Mouse (Mus musculus): ENCODE data around the gene Adam22. TPM values are rescaled to one million over a fixed set of nuclear protein-coding genes. Genes with fewer than 3 reads are reported as not detected.

Gene Adam22
- polyA plus RNA-seq, 1 experiment from 2014 or later, result 6.1 TPM

- WGBS (ENCODE audit: insufficient replicate concordance), result 65% methylated on average over 5 of the region's 5 CpGs
- Histone ChIP-seq H3K4me3 (ENCODE audit: low read depth, low read length) (no peak overlapping the region), H3K27me3 (ENCODE audit: control insufficient read depth, insufficient read depth, low read length) (no peaks in the 10 kb centered on the region), H3K36me3 (ENCODE audit: control insufficient read depth, insufficient read depth, low read length) (no peaks in the 10 kb centered on the region), H3K9ac (ENCODE audit: low read depth, low read length) (no peak overlapping the region), H3K9me3 (replicated peaks; ENCODE audit: control insufficient read depth, low read length) (no peaks in the 10 kb centered on the region), H3K4me1 (ENCODE audit: control insufficient read depth, insufficient read depth, low read length) (no peaks in the 10 kb centered on the region), H3K4me2 (no peak overlapping the region), H3K27ac (ENCODE audit: low read depth, low read length) (no peak overlapping the region)
- no peak for ATAC-seq (replicated peaks; ENCODE audit: insufficient number of reproducible peaks, low FRiP score, low TSS enrichment)
Measured at GRCm38 (mm10) chr5:8116561-8117168, 251.3 kb downstream of the Adam22 start.

- no peak overlapping the region for H3K4me3 ChIP-seq (ENCODE audit: low read depth, low read length)
- 81% methylated on average over 5 of the region's 5 CpGs for WGBS (ENCODE audit: insufficient replicate concordance)
- H3K36me3 ChIP-seq (ENCODE audit: control insufficient read depth, insufficient read depth, low read length), result no peaks in the 10 kb centered on the region
- H3K9ac ChIP-seq (ENCODE audit: low read depth, low read length), result no peak overlapping the region
- H3K27ac ChIP-seq (ENCODE audit: low read depth, low read length), result no peak overlapping the region
- H3K4me1 ChIP-seq (ENCODE audit: control insufficient read depth, insufficient read depth, low read length), result no peaks in the 10 kb centered on the region
- ATAC-seq (replicated peaks; ENCODE audit: insufficient number of reproducible peaks, low FRiP score, low TSS enrichment), result no peak
- no peaks in the 10 kb centered on the region for H3K27me3 ChIP-seq (ENCODE audit: control insufficient read depth, insufficient read depth, low read length)
- H3K4me2 ChIP-seq, result no peak overlapping the region
- H3K9me3 ChIP-seq (replicated peaks; ENCODE audit: control insufficient read depth, low read length), result no peaks in the 10 kb centered on the region
Measured at GRCm38 (mm10) chr5:8112246-8112645, 255.7 kb downstream of the Adam22 start.

DNA sequence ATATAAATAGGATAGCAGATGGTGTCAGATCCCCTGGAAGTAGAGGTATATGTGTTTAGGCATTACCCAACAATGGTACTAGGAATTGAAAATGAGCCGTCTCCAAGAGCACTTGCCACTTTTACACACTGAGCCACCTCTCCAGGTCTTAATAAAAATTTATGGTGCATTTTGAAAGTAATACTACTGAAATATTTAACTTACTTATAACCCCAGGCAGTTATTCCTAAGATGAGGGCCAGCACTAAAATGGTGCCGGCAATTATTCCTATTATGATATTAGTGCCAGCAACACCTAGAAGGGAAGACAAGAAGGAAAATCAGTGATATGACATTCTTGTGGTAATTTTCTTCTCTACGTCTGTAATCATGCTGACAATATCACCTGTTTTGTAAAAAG, 256.3 kb downstream of the Adam22 start:
- no peak overlapping the region for H3K4me3 ChIP-seq (ENCODE audit: low read depth, low read length)
- H3K27ac ChIP-seq (ENCODE audit: low read depth, low read length), result no peak overlapping the region
- no peaks in the 10 kb centered on the region for H3K4me1 ChIP-seq (ENCODE audit: control insufficient read depth, insufficient read depth, low read length)
- ATAC-seq (replicated peaks; ENCODE audit: insufficient number of reproducible peaks, low FRiP score, low TSS enrichment), result no peak
- H3K9ac ChIP-seq (ENCODE audit: low read depth, low read length), result no peak overlapping the region
- 87% methylated on average over 3 of the region's 3 CpGs for WGBS (ENCODE audit: insufficient replicate concordance)
- no peaks in the 10 kb centered on the region for H3K36me3 ChIP-seq (ENCODE audit: control insufficient read depth, insufficient read depth, low read length)
- no peaks in the 10 kb centered on the region for H3K9me3 ChIP-seq (replicated peaks; ENCODE audit: control insufficient read depth, low read length)
- no peaks in the 10 kb centered on the region for H3K27me3 ChIP-seq (ENCODE audit: control insufficient read depth, insufficient read depth, low read length)
- H3K4me2 ChIP-seq, result no peak overlapping the region

GRCm38 (mm10) chr5:8095689-8096088, 272.3 kb downstream of the Adam22 start:
- Histone ChIP-seq H3K27me3 (ENCODE audit: control insufficient read depth, insufficient read depth, low read length) (no peaks in the 10 kb centered on the region), H3K9ac (ENCODE audit: low read depth, low read length) (no peak overlapping the region), H3K27ac (ENCODE audit: low read depth, low read length) (no peak overlapping the region), H3K4me3 (ENCODE audit: low read depth, low read length) (no peak overlapping the region), H3K9me3 (replicated peaks; ENCODE audit: control insufficient read depth, low read length) (no peaks in the 10 kb centered on the region), H3K36me3 (ENCODE audit: control insufficient read depth, insufficient read depth, low read length) (no peaks in the 10 kb centered on the region), H3K4me2 (no peak overlapping the region), H3K4me1 (ENCODE audit: control insufficient read depth, insufficient read depth, low read length) (no peaks in the 10 kb centered on the region)
- ATAC-seq (replicated peaks; ENCODE audit: insufficient number of reproducible peaks, low FRiP score, low TSS enrichment), result no peak
- 72% methylated on average over 1 of the region's 1 CpGs for WGBS (ENCODE audit: insufficient replicate concordance)

DNA sequence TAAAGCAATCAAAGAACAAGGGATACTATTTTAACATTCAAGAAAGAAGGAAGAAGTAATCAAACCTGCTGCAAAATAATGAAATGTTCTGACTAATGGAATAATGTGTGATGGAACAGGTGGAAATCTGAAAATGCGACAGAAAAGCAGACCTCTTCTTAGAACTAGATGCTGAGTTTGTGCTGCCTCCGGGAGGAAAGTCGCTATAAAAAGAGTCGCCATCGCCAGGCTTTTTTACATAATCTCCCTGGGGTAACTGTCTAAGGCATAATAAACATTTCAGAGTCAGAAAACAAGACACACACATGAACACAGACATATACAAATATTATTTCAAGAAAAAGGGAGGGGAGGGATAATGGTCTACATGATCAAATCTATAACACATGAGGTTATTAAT, 273.0 kb downstream of the Adam22 start:
- Histone ChIP-seq H3K27ac (ENCODE audit: low read depth, low read length) (no peak overlapping the region), H3K27me3 (ENCODE audit: control insufficient read depth, insufficient read depth, low read length) (no peaks in the 10 kb centered on the region), H3K36me3 (ENCODE audit: control insufficient read depth, insufficient read depth, low read length) (no peaks in the 10 kb centered on the region), H3K9ac (ENCODE audit: low read depth, low read length) (no peak overlapping the region), H3K9me3 (replicated peaks; ENCODE audit: control insufficient read depth, low read length) (no peaks in the 10 kb centered on the region), H3K4me3 (ENCODE audit: low read depth, low read length) (no peak overlapping the region), H3K4me1 (ENCODE audit: control insufficient read depth, insufficient read depth, low read length) (no peaks in the 10 kb centered on the region), H3K4me2 (no peak overlapping the region)
- ATAC-seq (replicated peaks; ENCODE audit: insufficient number of reproducible peaks, low FRiP score, low TSS enrichment), result no peak
- 80% methylated on average over 5 of the region's 5 CpGs for WGBS (ENCODE audit: insufficient replicate concordance)

DNA sequence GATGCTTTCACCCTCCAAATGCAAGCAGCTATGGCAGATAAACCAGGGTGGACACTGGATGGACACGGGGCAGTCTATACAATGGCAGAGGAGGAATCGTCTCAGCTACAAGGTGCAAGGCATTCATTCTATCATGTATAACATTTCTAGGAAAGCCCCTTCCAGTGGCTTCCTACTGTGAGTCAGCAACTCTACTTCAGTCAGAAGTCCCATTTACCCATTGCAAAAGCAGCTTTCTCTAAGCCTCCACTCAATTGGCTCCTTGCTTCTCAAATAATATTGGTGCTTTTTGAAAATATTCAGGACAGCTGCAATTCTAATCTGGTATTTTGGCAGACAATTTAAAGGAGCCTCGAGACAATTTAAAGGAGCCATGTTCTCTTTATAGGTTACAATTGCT, 279.8 kb downstream of the Adam22 start:
- Histone ChIP-seq H3K27ac (ENCODE audit: low read depth, low read length) (no peak overlapping the region), H3K4me3 (ENCODE audit: low read depth, low read length) (no peak overlapping the region)
- no peak for ATAC-seq (replicated peaks; ENCODE audit: insufficient number of reproducible peaks, low FRiP score, low TSS enrichment)

GRCm38 (mm10) chr5:8085661-8086060, 282.3 kb downstream of the Adam22 start:
- no peak overlapping the region for H3K4me3 ChIP-seq (ENCODE audit: low read depth, low read length)
- no peak for ATAC-seq (replicated peaks; ENCODE audit: insufficient number of reproducible peaks, low FRiP score, low TSS enrichment)
- no peak overlapping the region for H3K4me2 ChIP-seq
- 78% methylated on average over 3 of the region's 3 CpGs for WGBS (ENCODE audit: insufficient replicate concordance)
- no peak overlapping the region for H3K27ac ChIP-seq (ENCODE audit: low read depth, low read length)
- no peaks in the 10 kb centered on the region for H3K9me3 ChIP-seq (replicated peaks; ENCODE audit: control insufficient read depth, low read length)
- no peaks in the 10 kb centered on the region for H3K4me1 ChIP-seq (ENCODE audit: control insufficient read depth, insufficient read depth, low read length)
- no peak overlapping the region for H3K9ac ChIP-seq (ENCODE audit: low read depth, low read length)
- H3K36me3 ChIP-seq (ENCODE audit: control insufficient read depth, insufficient read depth, low read length), result no peaks in the 10 kb centered on the region
- H3K27me3 ChIP-seq (ENCODE audit: control insufficient read depth, insufficient read depth, low read length), result no peaks in the 10 kb centered on the region

More for the DNA sequence above, 279.8 kb downstream of the Adam22 start:
- Histone ChIP-seq H3K36me3 (ENCODE audit: control insufficient read depth, insufficient read depth, low read length) (no peaks in the 10 kb centered on the region), H3K9ac (ENCODE audit: low read depth, low read length) (no peak overlapping the region), H3K4me1 (ENCODE audit: control insufficient read depth, insufficient read depth, low read length) (no peaks in the 10 kb centered on the region), H3K27me3 (ENCODE audit: control insufficient read depth, insufficient read depth, low read length) (no peaks in the 10 kb centered on the region), H3K4me2 (no peak overlapping the region), H3K9me3 (replicated peaks; ENCODE audit: control insufficient read depth, low read length) (no peaks in the 10 kb centered on the region)
- 72% methylated on average over 3 of the region's 3 CpGs for WGBS (ENCODE audit: insufficient replicate concordance)

DNA sequence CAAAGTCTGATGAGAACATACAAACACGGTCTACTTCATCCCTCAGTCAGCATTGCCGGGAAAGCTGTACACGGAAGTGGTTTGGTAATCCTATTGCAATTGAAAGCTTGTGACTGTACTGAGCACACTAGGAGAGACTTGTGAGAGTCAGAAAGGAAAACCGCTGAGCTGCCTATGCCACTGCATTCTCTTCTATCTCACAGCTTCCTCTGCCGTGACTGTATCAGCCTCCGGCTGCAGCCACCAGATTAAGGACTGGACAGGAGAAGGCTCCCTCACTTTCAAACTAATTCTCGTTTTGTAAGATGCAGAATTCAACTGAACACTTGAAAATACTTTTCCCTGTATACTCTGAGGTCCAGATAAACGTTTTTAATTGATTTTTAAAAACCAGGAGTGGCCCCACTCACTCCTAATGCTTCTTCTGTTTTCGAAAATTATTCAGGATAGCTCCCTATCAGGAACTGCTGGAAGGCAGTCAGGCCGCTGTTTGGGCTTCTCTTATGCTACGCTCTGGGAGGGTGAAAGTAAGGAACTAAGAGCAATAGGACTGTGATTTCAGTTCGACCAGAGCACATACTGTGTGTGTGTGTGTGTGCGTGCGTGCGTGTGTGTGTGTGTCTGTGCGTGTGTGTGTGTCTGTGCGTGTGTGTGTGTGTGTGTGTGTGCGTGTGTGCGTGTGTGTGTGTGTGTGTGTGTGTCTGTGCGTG, 285.0 kb downstream of the Adam22 start:
- peak overlapping the region; percentile 43 for H3K27ac ChIP-seq (ENCODE audit: low read depth, low read length)
- H3K9ac ChIP-seq (ENCODE audit: low read depth, low read length), result no peak overlapping the region

DNA sequence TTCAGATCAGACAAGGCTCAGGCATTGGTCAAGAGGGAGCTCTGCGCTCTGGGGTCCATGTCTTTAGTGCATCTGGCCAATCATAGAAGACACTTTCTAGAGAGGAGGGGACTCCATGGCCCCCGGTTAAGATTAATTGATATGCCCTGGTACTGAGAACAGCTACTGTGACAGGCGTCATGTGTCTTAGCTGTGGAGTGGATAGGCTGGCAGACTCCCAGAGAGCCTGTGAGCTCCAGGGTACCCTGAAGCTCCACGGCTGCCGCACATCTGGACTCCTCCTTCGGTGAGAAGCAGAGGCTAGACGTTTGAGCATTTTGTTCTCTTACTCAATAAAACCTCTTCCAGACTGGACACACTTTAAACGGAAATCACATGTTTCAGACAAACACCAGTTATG, 290.5 kb downstream of the Adam22 start:
- Histone ChIP-seq H3K27me3 (ENCODE audit: control insufficient read depth, insufficient read depth, low read length) (no peaks in the 10 kb centered on the region), H3K4me1 (ENCODE audit: control insufficient read depth, insufficient read depth, low read length) (no peaks in the 10 kb centered on the region), H3K27ac (ENCODE audit: low read depth, low read length) (no peak overlapping the region), H3K4me2 (no peak overlapping the region), H3K9me3 (replicated peaks; ENCODE audit: control insufficient read depth, low read length) (no peaks in the 10 kb centered on the region), H3K4me3 (ENCODE audit: low read depth, low read length) (no peak overlapping the region), H3K9ac (ENCODE audit: low read depth, low read length) (no peak overlapping the region), H3K36me3 (ENCODE audit: control insufficient read depth, insufficient read depth, low read length) (peaks cover 4% of the 10 kb centered on the region; the same call in 1 of the 2 replicates)
- ATAC-seq (replicated peaks; ENCODE audit: insufficient number of reproducible peaks, low FRiP score, low TSS enrichment), result no peak
- WGBS (ENCODE audit: insufficient replicate concordance), result 83% methylated on average over 8 of the region's 8 CpGs

More for the DNA sequence above, 285.0 kb downstream of the Adam22 start:
- ATAC-seq (replicated peaks; ENCODE audit: insufficient number of reproducible peaks, low FRiP score, low TSS enrichment), result peak; percentile 39; the same call in 1 of the 2 replicates
- H3K36me3 ChIP-seq (ENCODE audit: control insufficient read depth, insufficient read depth, low read length), result no peaks in the 10 kb centered on the region
- no peaks in the 10 kb centered on the region for H3K4me1 ChIP-seq (ENCODE audit: control insufficient read depth, insufficient read depth, low read length)
- H3K27me3 ChIP-seq (ENCODE audit: control insufficient read depth, insufficient read depth, low read length), result no peaks in the 10 kb centered on the region
- no peak overlapping the region for H3K4me3 ChIP-seq (ENCODE audit: low read depth, low read length)
- peak overlapping the region; percentile 7; the same call in 1 of the 2 replicates for H3K4me2 ChIP-seq
- 60% methylated on average over 20 of the region's 20 CpGs for WGBS (ENCODE audit: insufficient replicate concordance)
- H3K9me3 ChIP-seq (replicated peaks; ENCODE audit: control insufficient read depth, low read length), result no peaks in the 10 kb centered on the region

All from heart, embryonic 11.5 days (tissue).